Mouse (Mus musculus) 3T3-L1 (cell line): ENCODE data around the gene Igdcc4.

Experiments used
- DNase-seq: peaks from one replicate; pipeline ENCODE4 v3.0.0-alpha.2; 2015; ENCODE audit warnings: low read depth, low spot score

Gene Igdcc4

DNA sequence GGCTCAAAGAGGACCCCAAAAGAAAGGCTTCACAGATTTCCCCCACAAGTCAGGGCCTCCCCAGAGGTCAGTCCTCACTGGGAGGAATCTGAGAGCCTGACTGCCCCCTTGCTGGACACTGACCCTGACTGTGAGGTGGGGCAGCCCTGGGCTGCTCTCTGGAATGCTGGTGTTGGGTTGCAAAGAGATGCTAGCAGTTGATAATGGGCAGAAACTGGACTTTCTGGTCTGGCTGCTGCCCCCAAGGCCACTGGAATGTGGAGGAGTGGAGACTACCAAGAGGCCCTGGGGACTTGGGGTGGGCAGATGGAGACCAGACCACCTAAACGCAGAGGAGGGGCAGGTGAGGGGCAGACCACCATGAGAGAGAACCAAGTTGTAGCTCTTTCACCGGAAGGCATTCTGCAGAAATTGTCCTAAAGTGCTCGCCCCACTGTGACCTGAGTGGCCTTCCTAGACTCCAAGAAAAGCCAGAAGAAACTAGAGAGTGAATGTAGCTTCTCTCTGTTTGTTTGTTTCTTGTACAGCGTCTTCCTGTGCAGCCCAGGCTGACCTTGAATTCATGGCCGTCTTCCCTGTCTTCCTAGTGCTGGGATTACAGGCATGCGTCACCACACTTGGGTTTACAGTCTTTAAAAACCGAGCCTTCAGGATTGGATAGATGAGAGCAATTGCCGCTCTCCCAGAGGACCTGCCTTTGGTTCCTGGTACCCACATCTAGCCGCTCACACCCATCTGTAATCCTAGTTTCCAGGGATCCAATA, 53.6 kb downstream of the Igdcc4 start:
- DNase-seq = no peak

DNA sequence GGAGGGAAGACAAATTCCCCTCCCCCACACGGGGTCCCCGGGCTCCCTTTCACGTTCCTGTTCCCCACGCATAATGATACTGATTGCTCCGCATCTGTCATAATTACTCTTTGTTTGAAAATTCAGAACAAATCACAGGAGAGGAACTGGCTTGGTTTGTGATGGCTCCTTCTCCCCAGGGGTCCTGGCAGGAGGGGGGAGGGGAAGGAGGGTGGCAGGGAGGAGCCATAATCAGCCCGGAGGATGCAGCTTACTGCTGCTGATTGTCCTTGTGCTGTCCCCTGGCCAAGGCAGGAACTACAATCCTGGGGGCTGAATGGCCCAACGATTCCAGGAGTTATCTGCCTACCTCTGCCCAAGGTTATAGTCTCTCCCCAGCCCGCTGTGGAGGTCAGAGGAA, 55.3 kb downstream of the Igdcc4 start:
- DNase-seq = no peak

DNA sequence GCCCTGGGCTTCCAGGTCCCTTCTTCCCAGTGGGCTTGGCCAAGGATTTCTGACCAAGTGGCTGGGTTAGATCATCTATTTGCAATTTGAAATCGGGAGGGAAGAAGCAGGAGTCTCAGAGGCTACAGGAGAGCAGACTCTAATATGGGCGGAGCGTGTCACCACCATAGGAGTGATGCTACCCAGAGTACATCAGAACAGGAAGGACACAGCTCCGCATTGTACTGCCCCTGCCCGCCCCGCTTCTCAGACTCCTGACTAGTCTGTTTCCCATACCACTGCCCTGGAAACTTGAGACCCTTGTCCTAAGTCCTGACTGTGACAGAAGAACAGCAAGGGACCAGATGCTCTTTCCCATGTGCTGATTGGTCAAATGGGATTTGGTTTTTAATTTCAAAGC, 56.3 kb downstream of the Igdcc4 start:
- no peak for DNase-seq

DNA sequence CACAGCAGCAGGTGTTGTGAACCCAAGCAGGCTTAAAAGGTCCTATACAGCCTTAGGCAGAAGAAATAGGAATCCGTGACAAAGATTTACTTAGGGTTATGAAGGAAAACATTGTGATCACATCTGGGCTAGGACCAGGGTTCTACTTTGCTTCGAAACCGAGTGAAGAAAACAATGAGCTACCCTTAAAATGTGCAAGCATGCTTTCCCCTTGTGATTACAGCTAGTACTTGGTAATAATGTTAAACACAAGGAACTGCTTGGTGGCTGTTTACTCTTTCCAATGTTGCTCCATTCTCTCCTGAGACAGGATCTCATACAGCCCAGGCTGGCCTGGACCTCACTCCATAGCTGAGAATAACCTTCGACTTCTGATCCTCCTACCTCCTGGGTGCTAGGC, 59.9 kb downstream of the Igdcc4 start:
- no peak for DNase-seq

DNA sequence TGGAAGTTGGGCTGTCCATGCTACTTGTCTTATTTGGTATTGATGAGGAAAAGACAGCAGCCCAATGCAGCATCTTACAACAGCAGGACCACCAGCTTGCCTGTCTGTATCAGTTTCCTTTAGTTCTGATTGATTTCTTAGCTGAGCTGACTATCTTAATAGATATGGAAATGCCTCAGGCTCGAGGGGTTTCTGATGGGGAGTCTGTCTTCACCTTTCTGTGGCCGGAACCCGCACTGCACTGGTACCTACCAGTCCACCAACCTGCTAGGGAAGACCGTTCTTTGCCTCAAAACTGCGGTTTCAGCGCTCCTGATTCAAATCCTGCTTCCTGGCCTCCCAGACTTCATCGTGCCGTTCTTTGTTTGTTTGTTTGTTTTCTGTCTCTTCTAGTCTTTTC, 60.6 kb downstream of the Igdcc4 start:
- DNase-seq = no peak

DNA sequence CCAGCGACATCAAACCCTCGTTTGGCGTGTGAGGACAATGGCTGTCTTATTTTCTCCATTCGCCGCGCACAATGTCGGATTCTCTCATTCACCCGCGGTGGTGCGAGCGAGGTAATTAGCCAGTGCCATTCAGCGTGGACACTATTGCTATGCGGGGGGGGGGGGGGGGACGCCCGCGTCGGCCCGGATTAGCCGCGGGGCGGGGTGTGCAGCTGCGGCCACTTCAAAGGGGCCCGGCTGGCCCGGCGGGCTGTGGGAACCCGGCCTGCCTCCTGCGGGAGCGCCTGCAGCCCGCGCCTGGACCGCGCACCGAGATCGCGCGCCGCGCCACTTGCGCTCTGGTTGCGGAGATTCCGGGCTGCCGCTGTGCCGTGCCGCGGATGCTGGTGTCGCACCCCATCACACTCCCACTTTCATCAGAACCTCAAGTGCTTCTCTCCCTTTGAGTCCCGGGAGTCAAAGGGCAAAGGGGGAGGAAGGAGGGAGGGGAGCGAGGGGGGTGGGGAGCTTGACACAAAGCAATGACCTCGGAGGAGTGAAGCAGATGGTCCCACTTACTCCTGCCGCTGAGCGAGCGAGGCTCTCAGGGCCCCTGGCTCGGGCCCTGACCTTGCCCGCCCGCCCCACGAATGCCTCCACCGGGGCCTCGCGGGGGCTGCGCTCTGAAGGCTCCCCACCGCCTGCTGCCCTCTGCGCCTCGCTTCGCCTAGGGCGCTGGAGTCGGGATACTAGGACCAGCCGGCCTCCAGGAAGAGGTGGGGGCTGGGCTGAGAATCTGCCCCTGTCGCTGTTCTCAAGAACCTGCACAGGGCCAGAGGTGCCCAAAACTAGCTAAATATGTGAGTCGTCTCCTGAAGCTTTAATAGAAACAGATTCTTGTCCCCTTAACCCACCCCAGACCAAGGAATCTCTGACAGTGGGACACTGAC, 61.7 kb downstream of the Igdcc4 start:
- no peak for DNase-seq

DNA sequence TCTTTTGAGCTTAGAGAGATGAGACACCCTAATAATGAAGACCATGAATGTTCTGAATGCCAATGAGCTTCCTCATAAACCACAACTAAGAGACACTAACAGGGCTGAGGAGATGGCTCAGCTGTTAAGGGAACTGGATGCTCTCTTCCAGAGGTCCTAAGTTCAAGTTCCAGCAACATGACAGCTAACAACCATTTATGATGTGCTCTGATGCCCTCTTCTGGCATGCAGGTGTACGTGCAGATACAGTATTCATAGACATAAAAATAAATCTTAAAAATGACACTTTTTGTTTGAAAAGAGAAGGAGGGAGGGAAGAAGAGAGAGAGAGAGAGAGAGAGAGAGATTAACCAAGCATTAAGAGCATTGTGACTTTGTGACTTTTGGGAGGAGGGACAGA, 63.6 kb downstream of the Igdcc4 start:
- DNase-seq = peak; percentile 55

DNA sequence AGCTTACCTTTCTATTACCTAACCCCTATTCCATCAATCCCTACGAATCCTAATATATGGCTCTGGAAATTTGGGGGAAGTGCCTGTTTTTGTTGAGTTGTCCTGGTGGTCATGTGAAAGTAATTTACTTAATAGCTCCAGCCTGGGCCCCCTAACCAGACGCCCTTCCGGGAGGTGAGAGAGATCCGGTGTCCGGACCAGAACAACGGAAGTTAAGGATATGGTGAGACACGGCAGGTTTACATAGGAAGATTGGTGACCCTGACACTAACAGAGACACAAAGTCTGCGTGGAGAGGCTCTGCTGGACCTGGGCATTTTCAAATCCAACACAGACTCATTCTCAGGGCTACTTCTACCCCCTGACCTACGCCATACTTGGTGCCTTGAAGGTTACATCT, 65.1 kb downstream of the Igdcc4 start:
- no peak for DNase-seq

DNA sequence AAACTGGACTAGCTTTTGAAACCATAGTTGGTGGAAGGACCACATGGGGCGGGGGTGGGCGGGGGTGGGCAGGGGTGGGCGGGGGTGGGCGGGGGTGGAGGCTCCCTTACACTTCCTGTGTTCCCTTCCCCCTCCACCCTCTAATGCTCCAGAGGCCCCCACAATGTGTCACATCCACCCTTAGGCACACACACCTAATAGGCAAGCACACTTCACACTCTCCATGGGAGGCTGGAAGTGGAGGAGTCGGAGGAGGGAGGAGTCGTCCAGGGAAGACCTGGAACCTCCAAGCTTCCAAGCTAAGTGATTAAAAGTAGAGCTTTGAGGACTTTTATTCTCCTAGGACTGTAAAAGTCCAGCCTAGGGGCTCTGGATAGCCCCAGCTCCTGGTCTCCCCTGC, 67.2 kb downstream of the Igdcc4 start:
- no peak for DNase-seq

DNA sequence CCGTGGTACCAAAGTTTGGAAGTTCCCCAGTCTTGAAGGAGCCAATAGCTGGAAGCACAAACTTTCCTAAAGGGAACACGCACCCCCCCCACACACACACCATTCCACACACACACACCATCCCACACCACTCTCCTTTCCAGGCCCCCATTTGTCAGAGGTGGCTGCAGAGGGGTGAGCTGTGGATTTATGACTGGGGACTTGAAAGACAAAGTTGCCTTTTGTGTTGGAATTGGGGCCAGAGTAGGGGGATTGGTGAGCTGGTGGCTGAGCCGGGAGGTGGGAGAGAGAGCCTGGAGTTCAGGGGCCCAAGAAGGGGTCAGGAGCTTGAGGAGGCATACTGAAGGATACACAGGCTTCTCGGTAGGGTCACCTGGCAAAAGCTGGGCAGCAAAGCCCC, 67.7 kb downstream of the Igdcc4 start:
- DNase-seq = no peak

DNA sequence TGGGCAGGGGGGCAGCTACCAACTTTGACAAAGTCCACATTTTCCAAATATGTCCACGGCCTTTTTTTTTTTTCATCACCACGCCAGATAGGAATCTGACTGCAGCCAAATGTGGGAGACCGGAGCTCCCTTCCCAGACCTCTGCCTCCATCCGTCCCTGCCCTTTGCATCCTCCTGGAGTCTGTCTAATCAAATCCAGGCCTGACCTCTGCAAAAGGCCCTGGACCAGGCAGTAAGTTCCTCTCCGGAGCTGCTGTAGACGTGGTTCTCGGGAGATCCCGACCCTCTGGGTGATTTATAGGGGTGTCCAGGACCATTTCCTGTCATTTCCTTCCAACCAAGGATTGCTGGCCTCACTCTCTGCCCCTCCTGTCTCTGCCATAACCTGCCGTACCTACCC, 71.4 kb downstream of the Igdcc4 start:
- DNase-seq = no peak

DNA sequence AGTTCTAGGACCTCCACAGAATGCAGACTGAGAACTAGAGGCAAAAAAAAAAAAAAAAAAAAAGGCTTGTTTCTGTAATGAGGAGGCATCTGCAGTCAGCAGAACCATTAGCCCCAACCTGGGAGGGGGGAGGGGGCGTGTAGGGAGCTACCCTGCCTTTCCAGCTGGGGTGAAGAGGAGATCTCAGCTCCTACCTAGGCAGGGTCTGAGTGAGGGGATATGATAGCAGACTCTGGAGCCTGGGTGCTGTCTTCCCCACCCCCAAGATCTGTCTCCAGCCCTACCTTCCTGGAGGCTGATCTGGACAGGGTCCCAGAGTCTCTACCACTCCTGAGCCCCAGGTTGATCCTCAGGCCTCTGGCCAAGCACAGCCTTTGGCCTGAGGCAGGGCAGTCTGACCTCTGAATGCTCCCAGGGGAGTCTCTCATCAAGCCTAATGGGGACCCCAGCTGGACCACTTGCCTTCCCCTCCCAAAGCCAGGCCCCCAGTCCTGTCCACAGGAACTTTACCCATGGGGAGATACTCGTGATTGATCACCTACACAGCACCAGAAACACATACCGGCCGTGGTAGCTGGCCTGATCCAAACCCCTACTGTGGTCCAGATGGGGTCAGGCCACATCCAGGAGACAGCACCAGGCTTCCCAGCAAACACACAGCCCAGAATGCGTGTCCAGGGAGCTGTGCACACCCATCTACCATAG, 74.1 kb downstream of the Igdcc4 start:
- no peak for DNase-seq

DNA sequence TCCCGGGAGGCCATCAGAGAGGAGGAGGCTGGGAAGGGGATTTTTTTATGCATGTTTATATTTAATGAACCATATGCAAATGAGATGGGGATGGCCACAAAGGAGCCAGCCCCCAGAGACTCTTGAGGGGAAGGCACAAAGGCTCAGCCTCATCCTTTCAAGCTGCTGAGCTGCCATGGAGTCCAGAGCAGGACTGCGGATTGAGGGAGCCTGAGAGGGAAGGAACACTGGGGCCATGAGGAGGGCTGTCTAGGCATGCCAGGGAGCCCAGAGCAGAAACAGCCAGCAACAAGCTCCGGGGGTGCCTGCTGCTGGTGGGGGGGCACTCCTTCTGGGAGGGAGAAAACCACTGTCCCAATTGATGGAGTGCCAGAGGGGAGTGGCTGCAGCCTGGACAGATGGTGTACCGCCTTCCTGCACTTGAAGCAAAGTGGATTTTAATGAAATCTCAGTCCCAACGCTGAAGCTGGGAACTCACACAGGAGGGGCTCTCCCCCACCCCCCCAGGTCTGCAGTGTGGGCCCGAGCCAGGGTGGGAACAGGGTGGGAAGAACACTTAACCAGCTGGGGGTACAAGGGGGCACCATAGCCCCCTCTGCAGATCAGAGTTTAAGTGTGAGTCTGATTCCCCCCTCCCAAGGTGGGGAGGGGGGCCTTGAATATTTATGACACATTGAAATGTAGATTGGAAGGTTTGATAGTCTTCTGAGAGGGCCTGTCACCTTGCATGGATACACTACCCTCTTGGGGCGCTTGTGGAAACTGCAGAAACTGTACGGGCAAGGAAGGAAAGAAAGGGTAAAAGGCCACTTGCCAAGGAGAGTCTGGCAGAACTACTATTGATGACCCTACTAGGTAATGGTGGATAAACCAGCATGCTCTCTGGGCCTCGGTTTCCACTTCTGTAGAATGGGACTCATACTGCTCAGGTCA, 74.9 kb downstream of the Igdcc4 start:
- no peak for DNase-seq

DNA sequence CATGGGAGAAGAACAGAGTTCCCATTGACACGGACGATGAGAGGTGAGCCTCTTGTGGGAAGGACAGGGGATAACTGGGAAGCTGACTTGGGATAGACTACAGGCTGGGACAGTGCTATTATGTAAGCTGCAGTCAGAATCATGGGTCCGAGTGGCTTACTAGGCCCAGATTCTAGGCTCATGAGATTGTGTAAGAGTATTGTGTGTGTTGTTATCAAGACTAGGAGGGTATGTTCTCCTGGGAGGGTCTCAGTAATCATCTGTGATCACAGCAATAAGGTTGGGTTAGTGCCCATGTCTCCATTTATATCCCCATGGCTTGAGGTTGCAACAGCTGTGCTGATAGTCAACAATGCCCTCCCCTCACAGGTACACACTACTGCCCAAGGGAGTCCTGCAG, 76.2 kb downstream of the Igdcc4 start:
- no peak for DNase-seq

DNA sequence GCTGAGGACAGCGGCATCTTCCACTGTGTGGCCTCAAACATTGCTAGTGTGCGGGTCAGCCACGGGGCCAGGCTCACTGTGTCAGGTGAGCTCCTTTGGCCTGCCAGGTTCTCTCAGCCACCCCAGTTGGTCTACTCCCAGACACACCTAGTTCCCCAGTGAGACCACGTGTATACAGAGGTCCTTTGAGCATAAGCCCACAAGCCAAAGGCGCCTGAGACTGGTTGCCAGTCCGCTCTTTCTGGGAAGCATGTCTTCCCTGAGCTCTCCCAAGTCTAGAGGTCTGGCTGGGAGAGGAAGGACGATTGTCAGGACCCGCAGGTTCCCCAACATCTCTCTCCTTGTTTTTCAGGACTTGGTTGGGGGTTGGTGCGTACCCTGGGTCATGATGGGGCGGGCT, 76.6 kb downstream of the Igdcc4 start:
- no peak for DNase-seq

DNA sequence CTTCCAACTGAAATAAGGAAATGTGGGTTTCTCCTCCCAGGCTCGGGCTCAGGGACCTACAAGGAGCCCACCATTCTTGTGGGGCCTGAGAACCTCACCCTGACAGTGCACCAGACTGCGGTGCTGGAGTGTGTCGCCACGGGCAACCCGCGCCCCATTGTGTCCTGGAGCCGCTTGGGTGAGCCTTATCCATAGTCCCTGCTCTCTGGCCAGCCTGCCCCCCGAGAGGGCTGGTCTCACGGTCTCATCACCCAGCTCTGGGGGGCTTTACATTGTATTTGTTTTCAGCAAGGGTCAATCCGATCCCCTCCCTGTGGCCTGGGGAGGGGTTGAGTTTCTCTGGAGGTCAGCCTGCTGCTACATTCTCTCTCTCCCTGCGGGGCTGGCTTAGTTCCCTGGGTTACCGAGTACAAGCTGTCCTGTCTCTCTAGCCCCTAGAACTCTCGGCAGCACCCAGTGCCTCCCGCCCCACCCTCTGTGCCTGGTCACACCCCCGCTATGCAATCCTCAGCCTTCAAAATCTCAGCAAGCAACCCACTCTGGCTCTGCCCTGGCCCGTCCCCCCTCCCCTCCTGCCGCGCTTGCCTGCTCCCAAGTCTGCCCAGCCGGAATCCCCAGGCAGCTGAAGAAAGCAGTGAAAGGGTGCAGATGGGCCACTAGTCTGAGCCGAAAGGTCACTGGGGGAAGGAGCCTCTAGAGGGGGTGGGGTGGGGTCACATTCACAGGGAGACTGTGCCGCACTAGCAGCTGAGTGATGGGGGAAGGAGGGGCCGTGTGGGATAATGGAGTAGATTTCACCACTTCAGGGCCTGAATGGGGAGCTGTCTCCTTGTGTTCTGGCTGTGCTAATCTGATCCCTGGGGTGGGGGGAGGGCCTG, 77.3 kb downstream of the Igdcc4 start:
- DNase-seq = no peak

DNA sequence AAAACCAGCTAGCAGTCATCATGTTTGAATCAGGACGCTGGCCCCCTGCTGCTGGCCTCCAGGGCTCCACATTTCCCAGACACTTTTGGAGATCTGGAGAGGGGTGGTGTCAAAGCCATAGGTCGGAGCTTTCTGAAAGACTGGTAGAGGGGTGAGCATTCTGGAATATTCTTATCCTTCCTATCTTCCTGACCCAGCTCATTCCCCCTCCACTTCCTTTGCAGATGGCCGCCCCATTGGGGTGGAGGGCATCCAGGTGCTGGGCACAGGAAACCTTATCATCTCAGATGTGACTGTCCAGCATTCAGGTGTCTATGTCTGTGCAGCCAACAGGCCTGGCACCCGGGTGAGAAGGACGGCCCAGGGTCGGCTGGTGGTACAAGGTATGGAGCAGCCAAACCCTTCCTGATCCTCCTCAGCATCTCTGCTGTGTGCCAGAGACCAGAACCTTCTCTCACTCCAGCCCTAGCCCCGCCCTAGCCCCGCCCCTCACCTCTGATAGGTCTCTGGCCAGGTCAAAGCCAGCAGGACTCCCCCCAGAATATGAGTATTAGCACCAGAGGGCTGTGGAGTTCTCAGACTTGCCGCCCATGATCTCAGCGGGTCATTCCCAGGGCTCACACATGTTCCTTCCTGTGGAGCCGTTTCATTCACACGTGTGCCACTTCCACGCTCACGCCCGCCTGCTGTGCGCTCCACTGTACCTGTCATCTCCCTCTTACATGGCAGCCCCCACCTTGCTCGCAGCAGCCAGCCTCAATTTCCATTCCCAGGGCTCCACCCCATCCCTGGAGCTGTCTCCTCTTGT, 78.7 kb downstream of the Igdcc4 start:
- DNase-seq = no peak
